Mouse (Mus musculus) heart, embryonic 16.5 days (tissue): ENCODE measurements at regions not wholly inside any gene's neighbourhood (a gene's known extent, or its start where the extent isn't known, plus 50 kb on each side); places are given as distances from the start of the nearest gene placed in this dataset.

Source experiments
- ATAC-seq: fragments of 200-750 bp; cut with Nextera tagmentation; replicated peaks from 2 replicates; pipeline ENCODE4 v1.8.0; 2017; ENCODE audit warnings: moderate number of reproducible peaks; ENCODE audit not compliant: insufficient read depth, low FRiP score; ENCODE audit errors: extremely low read depth
- H3K27ac ChIP-seq: fragments of 300-500 bp; sonication (generic); 2 replicates; pipeline ENCODE4 v1.5.1; 2014; ENCODE audit warnings: mild to moderate bottlenecking, low read length, control low read depth, moderate library complexity
- H3K27me3 ChIP-seq: fragments of 300-500 bp; sonication (generic); 2 replicates; pipeline ENCODE4 v1.6.1; 2014; ENCODE audit warnings: low read length, mixed read lengths; ENCODE audit not compliant: control insufficient read depth, insufficient read depth
- H3K36me3 ChIP-seq: fragments of 300-500 bp; sonication (generic); 2 replicates; pipeline ENCODE4 v1.6.1; 2014; ENCODE audit not compliant: control insufficient read depth, insufficient read depth
- H3K4me1 ChIP-seq: fragments of 300-500 bp; sonication (generic); 2 replicates; pipeline ENCODE4 v1.6.1; 2014; ENCODE audit warnings: low read length, mixed read lengths; ENCODE audit not compliant: control insufficient read depth, insufficient read depth
- H3K4me2 ChIP-seq: fragments of 300-500 bp; sonication (generic); 2 replicates; pipeline ENCODE4 v1.6.1; 2014; ENCODE audit warnings: low read depth, mild to moderate bottlenecking, control low read depth, low read length
- H3K4me3 ChIP-seq: fragments of 300-500 bp; sonication (generic); 2 replicates; pipeline ENCODE4 v1.5.1; 2014; ENCODE audit warnings: mild to moderate bottlenecking, control low read depth, low read length
- H3K9ac ChIP-seq: fragments of 300-500 bp; sonication (generic); 2 replicates; pipeline ENCODE4 v1.6.1; 2014; ENCODE audit warnings: low read length, control low read depth
- H3K9me3 ChIP-seq: fragments of 300-500 bp; sonication (generic); replicated peaks from 2 replicates; pipeline ENCODE4 v1.6.1; 2016; ENCODE audit warnings: low read length; ENCODE audit not compliant: control insufficient read depth
- WGBS: fragments of 180-500 bp; shearing (Covaris S2); extraction: QIAGEN DNeasy Blood & Tissue Kit; methylation state at CpG from one replicate; pipeline ENCODE4 v1.1.7; 2014; 5-methylcytosine and 5-hydroxymethylcytosine counted together

DNA sequence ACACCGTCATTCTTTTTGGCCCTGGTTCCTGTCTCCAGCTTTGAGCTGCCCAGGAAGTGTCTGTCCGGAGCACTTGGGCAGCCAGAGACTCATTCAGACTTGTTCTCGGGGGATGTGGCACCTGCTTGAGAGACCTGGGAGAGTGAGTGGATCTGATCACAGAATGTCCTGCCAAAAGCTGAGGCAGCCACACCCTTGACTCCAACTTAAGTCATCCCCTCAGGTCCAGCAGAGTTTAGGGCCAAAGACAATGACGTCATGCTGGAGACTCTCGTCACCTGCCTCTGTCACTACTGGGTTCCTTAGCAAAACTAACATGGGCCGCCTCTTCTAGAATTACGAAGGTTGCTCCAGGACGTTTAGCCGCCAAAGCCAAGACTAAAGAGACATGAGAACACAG, 231.5 kb downstream of the Maf start:
- no peak overlapping the region for H3K9ac ChIP-seq
- peaks cover 26% of the 10 kb centered on the region for H3K4me1 ChIP-seq
- ATAC-seq = no peak
- WGBS = 84% methylated on average over 9 of the region's 9 CpGs
- H3K36me3 ChIP-seq = no peaks in the 10 kb centered on the region
- H3K4me3 ChIP-seq = no peak overlapping the region
- no peak overlapping the region for H3K4me2 ChIP-seq
- H3K27ac ChIP-seq = no peak overlapping the region
- H3K9me3 ChIP-seq = no peaks in the 10 kb centered on the region
- H3K27me3 ChIP-seq = no peaks in the 10 kb centered on the region

DNA sequence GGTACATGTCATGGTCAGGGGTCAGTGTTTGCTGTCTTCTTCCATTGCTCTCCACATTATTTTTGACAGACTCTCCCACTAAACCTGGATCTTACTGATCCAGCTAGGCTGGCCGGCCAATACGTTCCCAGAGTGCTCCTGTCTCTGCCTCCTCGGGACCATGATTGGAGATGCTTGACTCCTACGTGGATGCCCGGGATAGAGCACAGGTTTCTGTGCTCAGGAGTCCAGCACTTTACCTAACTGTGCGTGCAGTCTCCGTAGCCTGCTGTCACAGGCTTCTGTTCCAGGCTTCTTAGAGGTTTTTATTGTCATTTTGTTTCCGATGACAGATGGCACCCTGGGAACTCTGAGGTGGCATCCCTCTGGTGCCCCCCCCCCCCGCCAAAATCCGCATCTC, 232.4 kb downstream of the Maf start:
- no peak for ATAC-seq
- peaks cover 19% of the 10 kb centered on the region for H3K4me1 ChIP-seq
- 88% methylated on average over 10 of the region's 10 CpGs for WGBS
- no peaks in the 10 kb centered on the region for H3K36me3 ChIP-seq
- H3K9me3 ChIP-seq = no peaks in the 10 kb centered on the region
- H3K4me2 ChIP-seq = no peak overlapping the region
- H3K27me3 ChIP-seq = no peaks in the 10 kb centered on the region
- H3K27ac ChIP-seq = no peak overlapping the region
- no peak overlapping the region for H3K4me3 ChIP-seq
- H3K9ac ChIP-seq = no peak overlapping the region

DNA sequence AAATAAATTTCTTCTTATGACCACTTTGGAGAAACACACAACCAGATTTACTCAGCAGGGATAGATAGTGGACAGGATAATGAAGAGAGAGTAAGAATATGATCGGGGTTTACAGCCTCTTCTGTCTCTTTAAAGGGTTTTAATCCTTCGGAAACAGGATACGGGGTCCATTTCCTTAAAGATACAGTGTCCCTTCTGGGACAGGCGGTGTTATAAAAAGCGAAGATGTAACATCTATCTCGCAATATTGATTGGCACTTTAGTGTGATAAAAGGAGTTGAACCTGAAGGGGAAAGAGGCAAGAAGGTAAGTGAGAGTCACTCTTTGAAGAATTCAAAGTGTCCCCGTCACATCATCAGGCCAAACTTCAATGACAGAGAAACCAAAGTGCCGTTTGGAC, 233.6 kb downstream of the Maf start:
- no peak overlapping the region for H3K27ac ChIP-seq
- no peak overlapping the region for H3K4me3 ChIP-seq
- peak overlapping the region; percentile 30 for H3K4me2 ChIP-seq
- 53% methylated on average over 8 of the region's 8 CpGs for WGBS
- peaks cover 14% of the 10 kb centered on the region for H3K4me1 ChIP-seq
- H3K9ac ChIP-seq = no peak overlapping the region
- H3K9me3 ChIP-seq = no peaks in the 10 kb centered on the region
- H3K36me3 ChIP-seq = no peaks in the 10 kb centered on the region
- H3K27me3 ChIP-seq = no peaks in the 10 kb centered on the region
- no peak for ATAC-seq

DNA sequence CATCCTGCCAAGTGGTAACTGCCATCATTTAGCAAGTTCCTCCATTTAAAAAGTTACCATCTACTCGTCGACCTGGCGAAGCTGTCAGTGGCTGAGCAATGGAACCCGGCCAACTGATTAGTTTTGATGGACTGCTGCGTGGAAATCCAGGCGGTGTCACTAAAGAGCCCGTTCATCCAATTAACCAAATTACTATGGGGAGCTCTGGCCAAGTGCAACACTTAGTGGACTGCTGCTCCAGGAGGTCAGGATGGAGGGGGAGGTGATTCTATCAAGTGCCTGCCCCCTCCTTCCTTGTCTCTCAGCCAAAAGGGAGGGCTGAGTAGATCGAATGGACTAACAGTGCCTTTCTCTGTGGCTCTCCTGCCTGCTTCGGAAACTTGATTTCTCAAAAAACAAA, 241.0 kb downstream of the Maf start:
- Histone ChIP-seq H3K27ac (no peak overlapping the region), H3K4me3 (no peak overlapping the region), H3K9me3 (no peaks in the 10 kb centered on the region), H3K4me1 (peaks cover 4% of the 10 kb centered on the region), H3K36me3 (no peaks in the 10 kb centered on the region), H3K4me2 (peak overlapping the region; percentile 15; the same call in 1 of the 2 replicates), H3K9ac (no peak overlapping the region), H3K27me3 (peaks cover 2% of the 10 kb centered on the region; the same call in 1 of the 2 replicates)
- peak; percentile 67; the same call in 1 of the 2 replicates for ATAC-seq
- WGBS = 22% methylated on average over 9 of the region's 9 CpGs

DNA sequence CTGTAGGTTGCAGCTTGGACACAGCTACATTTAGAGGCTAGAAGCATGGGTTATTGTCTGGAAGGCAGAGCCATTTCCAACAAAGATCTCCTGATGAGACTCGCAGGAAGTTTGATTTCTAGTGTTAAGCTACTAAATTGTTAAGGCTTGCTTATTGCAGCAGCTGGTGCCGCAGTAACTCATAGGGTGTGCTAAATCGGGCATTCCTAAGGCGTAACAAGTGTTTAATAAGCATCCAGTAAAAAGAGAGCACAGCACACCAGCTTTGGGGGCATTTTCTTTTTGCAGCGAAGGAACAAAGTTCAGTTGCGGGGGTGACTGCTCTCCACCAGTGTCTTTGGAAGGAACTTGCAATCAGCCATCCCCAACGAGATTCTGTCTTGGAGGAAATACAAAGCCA, 241.5 kb downstream of the Maf start:
- no peak overlapping the region for H3K27ac ChIP-seq
- H3K4me1 ChIP-seq = peaks cover 4% of the 10 kb centered on the region
- no peak overlapping the region for H3K4me2 ChIP-seq
- H3K27me3 ChIP-seq = peaks cover 2% of the 10 kb centered on the region; the same call in 1 of the 2 replicates
- no peak overlapping the region for H3K9ac ChIP-seq
- ATAC-seq = no peak
- H3K4me3 ChIP-seq = no peak overlapping the region
- H3K36me3 ChIP-seq = no peaks in the 10 kb centered on the region
- WGBS = 74% methylated on average over 7 of the region's 7 CpGs
- H3K9me3 ChIP-seq = no peaks in the 10 kb centered on the region

DNA sequence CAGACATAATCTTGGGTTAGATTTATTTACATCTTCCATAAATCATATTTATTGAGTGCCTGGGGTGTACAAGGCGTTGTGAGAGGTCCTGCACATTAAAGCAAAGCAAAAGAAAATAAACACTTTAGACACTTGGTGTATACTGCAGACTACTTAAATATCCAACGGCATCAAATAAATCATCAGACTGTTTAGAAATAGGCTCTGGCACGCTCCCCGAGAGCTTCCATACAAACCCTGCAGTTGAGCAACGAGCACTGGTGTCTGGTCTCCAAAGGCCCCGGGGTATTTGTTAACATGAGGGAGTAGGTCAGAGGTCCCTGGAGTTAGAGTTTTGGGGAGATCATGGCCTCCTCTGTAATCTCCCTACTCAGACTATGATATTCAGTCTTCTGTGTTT, 244.9 kb downstream of the Maf start:
- no peak overlapping the region for H3K4me2 ChIP-seq
- H3K9me3 ChIP-seq = no peaks in the 10 kb centered on the region
- ATAC-seq = no peak
- peaks cover 4% of the 10 kb centered on the region for H3K4me1 ChIP-seq
- H3K4me3 ChIP-seq = no peak overlapping the region
- H3K9ac ChIP-seq = no peak overlapping the region
- WGBS = 72% methylated on average over 6 of the region's 6 CpGs
- peaks cover 2% of the 10 kb centered on the region; the same call in 1 of the 2 replicates for H3K27me3 ChIP-seq
- no peaks in the 10 kb centered on the region for H3K36me3 ChIP-seq
- H3K27ac ChIP-seq = no peak overlapping the region

DNA sequence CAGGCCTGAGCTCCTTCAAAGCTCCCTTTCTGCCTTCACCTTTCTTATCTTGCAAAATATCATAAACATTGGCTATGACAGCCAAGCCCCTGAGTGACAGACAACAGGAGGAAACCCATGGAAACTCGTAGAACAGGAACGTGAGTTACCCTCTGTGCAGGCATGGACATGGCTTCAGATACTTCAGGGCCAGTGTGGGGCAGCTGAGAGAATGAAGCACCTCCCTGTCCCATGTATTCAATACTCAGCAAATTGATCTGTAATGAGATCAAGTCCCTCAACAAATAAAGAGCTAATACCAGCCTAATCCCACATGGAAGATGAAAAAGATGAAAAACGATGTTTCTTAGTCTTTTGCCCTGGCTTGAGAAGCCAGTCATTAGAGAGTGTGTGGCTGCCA, 249.5 kb downstream of the Maf start:
- Histone ChIP-seq H3K27me3 (no peaks in the 10 kb centered on the region), H3K27ac (no peak overlapping the region), H3K4me1 (no peaks in the 10 kb centered on the region), H3K4me2 (no peak overlapping the region), H3K36me3 (no peaks in the 10 kb centered on the region), H3K9ac (no peak overlapping the region), H3K9me3 (no peaks in the 10 kb centered on the region), H3K4me3 (no peak overlapping the region)
- 37% methylated on average over 3 of the region's 3 CpGs for WGBS
- no peak for ATAC-seq

DNA sequence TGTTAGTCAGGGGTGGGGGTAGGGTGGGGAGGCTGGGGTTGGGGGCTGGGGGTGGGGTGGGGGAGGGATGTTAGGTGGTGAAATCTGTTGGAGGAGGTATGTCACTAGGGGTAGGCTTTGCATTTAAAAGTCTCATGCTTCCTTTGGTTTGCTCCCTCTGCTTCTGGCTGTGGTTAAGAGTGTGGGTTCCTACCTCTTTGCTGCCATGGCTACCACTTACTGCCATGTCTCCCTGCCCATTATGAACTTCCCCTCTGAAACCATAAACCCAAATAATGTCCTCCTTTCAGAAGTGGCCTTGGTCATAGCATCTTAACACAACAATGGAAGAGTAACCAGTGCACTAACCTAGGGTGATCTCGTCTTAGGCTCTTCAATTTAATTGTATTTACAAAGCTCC, 256.8 kb downstream of the Maf start:
- WGBS = 57% methylated on average over 1 of the region's 1 CpGs
- Histone ChIP-seq H3K36me3 (no peaks in the 10 kb centered on the region), H3K27me3 (no peaks in the 10 kb centered on the region), H3K4me3 (no peak overlapping the region), H3K9ac (no peak overlapping the region), H3K27ac (no peak overlapping the region), H3K4me2 (no peak overlapping the region), H3K4me1 (no peaks in the 10 kb centered on the region), H3K9me3 (no peaks in the 10 kb centered on the region)
- no peak for ATAC-seq

DNA sequence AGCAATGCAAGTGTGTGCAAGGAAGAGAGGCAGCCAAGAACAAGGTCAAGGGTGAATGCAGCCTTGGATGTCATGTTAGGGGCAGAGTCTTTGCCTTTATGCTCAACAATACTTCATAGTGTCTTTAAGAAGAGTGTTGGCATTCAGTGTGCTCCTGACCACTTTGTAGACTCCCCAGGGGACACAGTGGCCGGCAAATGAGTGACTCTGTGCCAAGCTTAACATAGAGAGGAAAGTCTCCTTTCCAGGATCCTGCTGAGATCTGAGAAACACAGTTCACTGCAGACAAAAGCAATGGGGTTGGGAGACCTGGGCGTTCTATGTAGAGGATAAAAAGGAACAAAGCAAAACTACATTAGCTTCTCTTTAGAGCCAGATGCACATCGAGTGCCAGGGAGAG, 259.2 kb downstream of the Maf start:
- Histone ChIP-seq H3K27ac (no peak overlapping the region), H3K27me3 (no peaks in the 10 kb centered on the region), H3K36me3 (no peaks in the 10 kb centered on the region), H3K9me3 (no peaks in the 10 kb centered on the region), H3K4me2 (no peak overlapping the region), H3K4me3 (no peak overlapping the region), H3K4me1 (no peaks in the 10 kb centered on the region), H3K9ac (no peak overlapping the region)
- ATAC-seq = no peak
- 63% methylated on average over 3 of the region's 3 CpGs for WGBS

DNA sequence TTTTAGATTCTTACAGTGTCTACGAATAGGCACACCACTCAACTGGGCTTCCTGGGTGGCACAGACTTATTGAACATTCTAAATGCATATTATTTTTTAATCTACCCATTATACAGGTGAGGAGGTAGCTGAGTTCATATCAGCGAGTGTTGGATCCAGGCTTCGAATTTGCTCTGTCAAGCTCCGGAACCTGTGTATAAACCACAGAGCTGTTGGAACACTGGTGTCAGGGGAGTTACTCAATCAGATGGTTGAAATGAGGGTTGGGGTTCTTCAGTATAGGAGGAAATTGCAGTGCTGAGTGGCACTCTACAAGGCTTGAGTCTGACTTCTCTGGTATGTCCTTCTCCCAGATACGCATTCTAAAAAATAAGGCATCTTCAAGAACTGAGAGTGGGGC, 263.1 kb downstream of the Maf start:
- no peaks in the 10 kb centered on the region for H3K36me3 ChIP-seq
- H3K9me3 ChIP-seq = no peaks in the 10 kb centered on the region
- no peak overlapping the region for H3K9ac ChIP-seq
- no peak overlapping the region for H3K27ac ChIP-seq
- H3K4me3 ChIP-seq = no peak overlapping the region
- H3K4me1 ChIP-seq = no peaks in the 10 kb centered on the region
- 88% methylated on average over 5 of the region's 5 CpGs for WGBS
- no peak for ATAC-seq
- no peak overlapping the region for H3K4me2 ChIP-seq
- H3K27me3 ChIP-seq = no peaks in the 10 kb centered on the region
